Mouse (Mus musculus): ENCODE measurements around the gene Dapk3.
A peak's percentile ranks its signal among the peaks of the same experiment; 100 is the strongest.

GRCm38 (mm10) chr10:81182336-81183333 lies at the start of gene Dapk3:
- TF ChIP-seq CTCF (IDR thresholded peaks at IDR 0.05; ENCODE audit: extremely low read depth, insufficient read length, insufficient replicate concordance, low read depth, low read length): peak; percentile 11; the same call in 1 of the 2 replicates
- peak; percentile 57; the same call in 1 of the 2 replicates for TF ChIP-seq POLR2A (IDR thresholded peaks at IDR 0.05; ENCODE audit: low read depth, low read length)
